Mouse (Mus musculus) kidney, postnatal 14 days (tissue): ENCODE data around the gene Ccdc148.
A peak's percentile ranks its signal among the peaks of the same experiment; 100 is the strongest.

ENCODE experiments used
- DNase-seq: peaks from one replicate; pipeline ENCODE4 v3.0.0; 2022; ENCODE audit warnings: mixed read lengths

Gene Ccdc148

GRCm38 (mm10) chr2:59178191-59178590 is 17.7 kb upstream of the Ccdc148 start:
- DNase-seq = no peak

DNA sequence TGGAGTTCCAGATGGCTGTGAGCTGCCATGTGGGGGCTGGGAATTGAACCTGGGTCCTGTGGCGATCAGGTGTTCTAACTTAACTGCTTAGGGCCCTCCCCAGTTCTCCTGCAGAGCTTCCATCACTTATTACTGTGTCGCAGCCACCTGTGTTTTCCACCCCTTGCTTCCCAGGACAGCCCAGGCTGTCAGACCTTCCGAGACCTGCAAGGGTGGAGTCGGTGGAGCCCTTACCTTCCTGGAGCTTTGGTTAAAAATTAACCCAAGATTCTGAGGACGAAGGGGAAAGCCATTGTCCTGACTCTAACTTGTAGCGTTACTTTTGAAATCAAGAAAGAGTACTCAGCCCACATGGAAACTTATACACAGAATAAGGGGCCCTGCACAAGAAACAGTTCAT is 15.4 kb upstream of the Ccdc148 start:
- peak; percentile 49 for DNase-seq

DNA sequence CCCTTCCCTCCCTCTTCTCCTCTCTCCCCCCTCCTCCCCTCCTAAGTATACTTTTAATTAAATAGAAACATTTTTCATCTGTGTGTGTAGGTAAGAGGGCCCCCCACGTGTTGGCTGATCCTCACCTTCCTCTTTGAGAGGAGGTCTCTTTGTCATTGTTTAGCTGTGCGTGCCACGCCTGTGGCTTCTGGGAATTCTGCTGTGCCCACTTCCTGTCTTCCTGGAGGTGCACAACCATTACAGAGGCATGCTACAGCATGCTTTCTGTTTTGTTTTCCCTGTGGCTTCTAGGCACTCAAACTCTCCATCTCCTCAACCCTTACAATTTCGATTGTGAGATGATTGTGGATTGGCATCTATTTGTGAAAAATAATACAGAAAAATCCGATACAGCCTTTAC is 11.1 kb upstream of the Ccdc148 start:
- DNase-seq = no peak

DNA sequence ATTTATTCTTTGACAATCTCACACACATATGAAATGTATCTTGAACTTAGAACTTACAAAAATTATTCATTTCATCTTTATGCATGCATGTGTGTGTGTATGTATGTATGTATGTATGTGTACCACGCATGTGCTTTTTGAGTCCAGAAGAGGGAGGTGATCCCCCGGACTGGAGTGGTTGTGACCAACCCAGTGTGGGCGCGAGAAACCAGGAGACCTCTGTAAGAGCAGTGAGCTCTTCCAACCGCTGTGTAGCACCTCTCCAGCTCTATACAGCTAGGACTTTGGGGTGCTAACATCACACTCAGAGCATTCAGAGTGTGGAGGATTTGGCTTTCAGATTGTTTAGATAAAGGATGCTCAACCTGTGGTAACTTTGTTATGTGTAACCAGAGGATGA is 10.1 kb upstream of the Ccdc148 start:
- DNase-seq = no peak

DNA sequence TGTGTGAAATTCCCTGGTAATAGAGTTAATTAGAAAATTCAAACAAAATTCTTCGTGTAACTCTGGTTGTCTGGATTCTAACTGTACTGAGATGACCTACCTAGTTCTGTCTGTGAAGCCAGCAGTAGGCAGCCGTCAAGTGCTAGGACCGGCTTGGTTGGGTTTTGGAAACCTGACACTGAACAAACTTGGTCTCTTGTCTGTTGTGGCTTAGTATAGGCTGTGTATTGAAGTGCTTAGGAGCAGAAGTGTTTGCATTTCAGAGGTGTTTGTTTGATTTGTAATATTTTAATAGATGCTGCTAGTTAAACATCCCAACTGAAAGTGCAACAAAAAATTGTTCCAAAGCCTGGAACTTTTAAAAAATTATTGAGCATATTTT is 9.7 kb upstream of the Ccdc148 start:
- no peak for DNase-seq

GRCm38 (mm10) chr2:59169572-59170207 is 9.2 kb upstream of the Ccdc148 start:
- DNase-seq = peak; percentile 68

- DNase-seq = no peak
Measured at GRCm38 (mm10) chr2:59167830-59168229, 7.3 kb upstream of the Ccdc148 start.

DNA sequence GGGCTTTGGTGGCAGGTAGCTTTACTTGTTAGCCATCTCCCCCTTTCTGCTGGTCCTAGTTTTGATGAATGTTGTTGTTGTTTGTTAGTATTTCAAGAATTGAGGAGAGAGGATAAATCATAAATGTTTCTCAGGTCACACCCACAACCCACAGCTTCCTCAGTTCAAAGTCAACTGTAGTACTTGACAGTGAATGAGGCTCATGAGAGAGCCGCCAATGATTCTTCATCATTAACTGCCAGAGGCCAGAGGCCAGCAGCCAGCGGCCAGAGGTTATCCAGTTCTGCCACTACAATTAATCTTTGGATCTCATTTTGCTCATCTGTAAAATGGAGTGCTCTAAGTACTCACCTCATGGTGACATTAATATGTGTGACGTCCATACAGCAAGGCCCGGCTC is 6.5 kb upstream of the Ccdc148 start:
- no peak for DNase-seq

DNA sequence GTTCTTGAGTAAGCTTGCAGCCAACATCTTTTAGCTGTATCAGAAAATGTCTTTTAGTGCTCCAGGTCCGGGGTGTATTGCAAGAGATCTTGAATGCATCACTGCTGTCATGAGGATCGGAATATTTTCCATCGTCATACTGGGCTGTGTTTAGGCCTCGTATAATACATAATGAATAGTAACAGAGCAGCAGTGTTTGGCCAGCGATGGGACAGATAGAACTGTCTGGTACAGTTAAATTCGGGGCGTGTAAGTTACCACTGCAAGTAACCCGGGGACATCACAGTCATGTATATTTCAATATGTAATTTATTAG is 1.8 kb upstream of the Ccdc148 start:
- DNase-seq = no peak

GRCm38 (mm10) chr2:59161441-59162284 is 1.2 kb upstream of the Ccdc148 start:
- DNase-seq = peak; percentile 85

- no peak for DNase-seq
Measured at GRCm38 (mm10) chr2:59161021-59161440, 548 bp upstream of the Ccdc148 start.

GRCm38 (mm10) chr2:59159961-59160604 is 400 bp downstream of the Ccdc148 start:
- DNase-seq = peak; percentile 73

GRCm38 (mm10) chr2:59158117-59158516 is 2.4 kb downstream of the Ccdc148 start:
- peak; percentile 74 for DNase-seq

GRCm38 (mm10) chr2:59155428-59155827 is 5.1 kb downstream of the Ccdc148 start:
- no peak for DNase-seq

DNA sequence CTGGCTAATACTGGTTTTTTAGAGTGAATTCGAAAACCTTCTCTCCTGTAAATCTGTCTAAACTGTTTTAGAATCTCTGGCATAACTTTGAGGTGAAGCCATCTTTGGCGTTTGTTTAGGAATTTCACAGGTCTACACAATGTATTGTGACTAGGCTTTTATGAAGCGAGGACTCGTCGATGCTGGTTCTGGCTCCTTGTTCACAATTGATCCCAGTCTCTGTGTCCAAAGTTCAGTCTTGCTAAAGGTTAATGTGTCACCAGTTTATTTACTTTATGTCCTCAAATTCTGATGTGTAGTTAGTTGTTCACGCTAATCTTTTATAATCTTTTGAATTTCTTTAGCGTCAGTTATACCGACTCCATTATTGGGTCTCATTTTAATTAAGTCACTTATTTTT is 29.4 kb downstream of the Ccdc148 start:
- DNase-seq = no peak

DNA sequence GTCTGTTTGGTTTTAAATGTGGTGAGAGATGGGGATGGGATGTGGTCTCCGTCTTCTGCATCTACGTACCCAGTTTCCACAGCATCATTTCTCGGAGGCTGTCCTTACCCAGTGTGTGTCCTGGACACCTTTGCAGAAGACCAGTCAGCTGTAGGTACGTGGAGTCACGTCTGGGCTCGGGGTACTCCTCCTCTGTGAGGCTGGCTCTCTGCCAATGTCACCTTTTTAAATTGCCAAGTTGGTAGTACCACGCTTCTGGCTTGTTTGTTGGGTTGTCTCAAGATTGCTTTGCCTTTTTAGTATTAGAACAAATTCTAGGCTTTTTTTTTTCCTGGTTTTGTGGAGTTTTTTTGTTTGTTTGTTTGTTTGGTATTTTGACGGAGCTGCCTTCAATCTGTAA is 30.7 kb downstream of the Ccdc148 start:
- DNase-seq = no peak

DNA sequence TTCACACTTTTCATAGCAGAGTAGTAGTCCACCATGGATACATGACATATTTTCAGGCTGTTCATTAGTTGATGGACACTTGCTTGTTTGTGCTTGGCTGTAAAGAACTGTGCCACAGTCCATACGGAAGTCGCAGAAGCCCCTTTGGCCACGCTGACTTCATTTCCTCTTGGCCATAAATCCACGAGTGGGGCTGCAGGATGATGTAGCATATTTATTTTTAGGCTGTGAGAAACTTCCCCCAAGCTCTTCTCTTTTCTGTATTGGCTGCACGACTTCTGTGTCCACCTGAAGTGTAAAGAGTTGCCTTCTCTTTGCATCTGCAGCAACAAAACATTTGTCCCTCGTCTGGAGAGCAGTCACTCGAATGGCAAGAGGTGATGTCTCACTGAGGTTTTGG is 31.5 kb downstream of the Ccdc148 start:
- DNase-seq = no peak

DNA sequence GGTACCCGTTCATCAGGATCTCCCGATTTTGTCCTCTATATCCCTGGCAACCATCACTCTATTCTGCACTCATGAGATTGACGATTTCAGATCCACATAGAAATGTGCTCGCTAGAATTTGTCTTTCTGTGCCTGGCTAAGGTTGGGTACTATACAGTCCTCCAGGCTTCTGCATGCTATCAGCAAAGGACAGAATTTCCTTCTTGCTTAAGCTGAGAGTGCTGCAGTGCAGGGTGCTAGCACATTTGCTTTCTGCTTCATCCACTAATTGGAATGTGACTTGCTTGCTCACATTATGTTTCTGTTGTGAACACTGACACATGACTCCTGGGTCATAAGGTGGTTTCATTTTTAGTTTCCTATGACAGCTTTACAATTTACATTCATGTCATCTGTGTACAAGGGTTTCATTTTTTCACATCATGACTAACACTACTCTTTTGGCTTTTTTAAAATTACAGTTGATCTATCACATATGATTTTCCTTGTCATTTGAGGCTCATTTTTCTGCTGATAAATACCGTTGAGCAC is 104.8 kb downstream of the Ccdc148 start:
- no peak for DNase-seq

DNA sequence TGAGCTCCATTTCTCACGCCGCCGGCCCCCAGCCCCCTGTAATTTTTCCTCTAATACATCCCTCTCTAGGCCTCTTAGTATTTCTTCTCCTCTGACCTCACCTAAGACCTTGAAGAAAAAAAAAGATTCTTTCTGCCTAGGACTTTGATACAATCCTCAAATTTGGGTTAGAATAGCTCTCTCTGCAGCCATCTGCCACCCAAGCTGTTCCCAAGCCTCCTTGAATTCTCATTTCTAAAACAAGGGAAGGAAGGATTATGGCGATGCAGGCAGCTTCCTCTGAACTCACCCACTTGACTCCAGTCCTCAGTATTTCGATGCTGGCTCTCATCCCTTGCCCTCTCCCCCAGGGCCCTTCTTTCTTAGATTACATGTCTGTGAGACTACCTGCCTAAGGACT is 106.1 kb downstream of the Ccdc148 start:
- no peak for DNase-seq

DNA sequence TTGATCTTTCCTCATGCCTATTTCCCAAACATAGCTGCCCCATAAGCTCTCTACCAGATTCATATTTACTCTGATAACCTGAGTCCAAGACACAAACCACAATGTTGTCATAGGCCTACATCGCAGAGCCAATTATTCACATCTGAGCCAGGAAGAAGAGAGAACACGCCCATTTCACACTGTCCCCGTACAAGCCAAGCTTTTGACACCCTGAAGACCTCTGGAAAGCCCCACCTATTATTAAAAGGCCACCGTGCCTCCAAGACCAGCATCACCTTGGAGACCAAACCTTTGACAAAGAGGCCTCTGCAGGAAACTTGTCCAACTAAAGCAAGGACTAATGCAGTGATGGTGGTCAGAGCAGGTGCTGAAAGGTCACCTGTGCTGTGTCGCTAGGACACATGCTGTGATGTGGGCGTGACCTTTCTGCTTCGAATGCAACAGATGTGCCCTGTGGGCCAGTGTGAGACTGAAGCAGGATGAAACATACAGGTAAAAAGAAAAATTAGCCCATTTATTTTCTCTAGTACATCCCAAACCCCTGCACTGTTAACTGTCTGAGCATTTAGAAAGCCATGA is 106.9 kb downstream of the Ccdc148 start:
- DNase-seq = no peak

DNA sequence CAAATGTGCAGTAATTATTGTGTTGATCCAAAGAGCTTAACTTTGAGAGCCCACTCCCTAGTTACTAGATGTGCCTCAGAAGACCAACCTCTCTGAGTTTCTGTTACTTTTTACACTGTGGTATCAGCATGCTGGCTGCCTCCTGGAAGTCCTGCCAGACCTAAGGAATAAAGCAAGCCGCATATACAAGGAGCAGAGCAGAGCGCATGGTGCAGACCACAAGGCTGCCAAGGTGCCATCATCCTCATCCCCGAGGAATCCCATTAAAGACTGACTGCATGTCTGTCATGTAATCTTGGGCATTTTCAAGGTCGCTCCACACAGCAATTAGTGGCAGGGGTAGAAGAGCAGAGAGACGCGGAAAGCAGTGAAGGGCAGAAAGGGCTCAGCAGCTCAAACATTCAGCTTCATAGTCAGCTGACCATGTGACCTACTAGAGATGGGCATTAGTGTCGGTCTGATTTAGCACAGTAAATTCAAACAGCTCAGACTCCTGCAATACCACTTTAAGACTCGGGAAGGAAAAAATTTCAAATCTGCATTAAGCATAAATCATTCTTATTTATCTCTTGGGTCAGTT is 110.1 kb downstream of the Ccdc148 start:
- no peak for DNase-seq

DNA sequence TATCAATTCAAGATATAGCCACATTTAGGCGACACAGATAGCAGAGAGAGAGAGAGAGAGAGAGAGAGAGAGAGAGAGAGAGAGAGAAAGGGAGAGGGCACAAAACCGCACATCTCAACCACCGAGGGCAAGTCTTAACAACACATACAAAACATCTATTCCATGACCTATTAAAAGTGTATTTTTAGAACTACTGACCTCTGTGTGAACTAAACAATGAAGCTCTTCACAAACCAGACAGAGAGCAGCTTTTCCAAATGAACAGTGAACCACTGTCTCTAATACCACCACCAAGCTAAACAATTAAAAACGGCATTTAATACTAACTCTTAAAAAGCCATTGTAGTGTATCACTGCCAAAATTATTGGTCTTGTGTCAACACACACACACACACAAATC is 110.8 kb downstream of the Ccdc148 start:
- no peak for DNase-seq

DNA sequence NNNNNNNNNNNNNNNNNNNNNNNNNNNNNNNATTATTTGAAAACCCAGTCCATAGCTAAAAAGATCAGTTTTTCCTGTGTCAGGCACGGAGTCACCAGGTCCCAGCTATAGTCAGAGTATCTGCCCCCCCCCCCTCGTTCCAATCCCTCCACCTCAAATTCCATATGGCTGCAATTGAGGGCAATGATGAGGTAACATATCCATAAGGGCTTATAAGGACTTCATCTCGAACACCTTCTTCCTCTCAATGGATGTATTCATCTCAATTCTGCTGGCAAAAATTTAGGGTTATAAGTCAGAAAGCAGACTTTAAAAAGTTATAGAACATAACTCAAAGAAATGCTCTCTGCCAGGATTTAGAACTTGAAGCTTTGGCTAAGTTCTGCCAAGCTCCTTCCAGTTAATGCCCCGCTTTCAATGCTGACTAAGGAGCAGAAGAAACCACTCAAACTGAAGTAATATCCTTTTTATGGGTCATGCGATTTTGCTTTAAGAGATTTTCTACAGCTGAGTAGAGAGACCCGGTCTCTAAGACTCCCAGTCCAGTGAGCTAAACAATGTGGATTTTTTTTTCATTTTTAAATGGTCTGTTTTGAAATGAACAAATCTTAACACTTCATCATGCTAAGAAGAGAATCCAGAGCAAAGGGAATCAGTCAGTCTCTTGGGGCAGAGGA is 111.6 kb downstream of the Ccdc148 start:
- DNase-seq = no peak
